Mouse (Mus musculus) adrenal gland, adult 8-10 months (tissue): ENCODE data around the gene Hand2. TPM values are rescaled to one million over a fixed set of nuclear protein-coding genes. Genes with fewer than 3 reads are reported as not detected.

Source experiments
- DNase-seq: peaks from one replicate; pipeline ENCODE4 v3.0.0; 2022
- total RNA-seq, 4 experiments: library from RNA; stranded (reverse); gene quantifications; 2 replicates each; pipeline ENCODE4 v1.2.4; 2022

The Hand2 gene
- total RNA-seq, 4 experiments from 2014 or later: 41.8 to 70.8 (median 51.0) TPM

GRCm38 (mm10) chr8:57342386-57343090 is 21.8 kb downstream of the Hand2 start:
- DNase-seq: no peak

GRCm38 (mm10) chr8:57343731-57344315 is 23.0 kb downstream of the Hand2 start:
- DNase-seq: no peak

- no peak for DNase-seq
These were observed 24.4 kb downstream of the Hand2 start for GRCm38 (mm10) chr8:57344956-57345870.

GRCm38 (mm10) chr8:57346371-57346770 is 25.6 kb downstream of the Hand2 start:
- no peak for DNase-seq

GRCm38 (mm10) chr8:57347141-57347540 is 26.4 kb downstream of the Hand2 start:
- no peak for DNase-seq

- DNase-seq: no peak
These were observed 27.5 kb downstream of the Hand2 start for GRCm38 (mm10) chr8:57348251-57348650.

GRCm38 (mm10) chr8:57348866-57349520 is 28.2 kb downstream of the Hand2 start:
- no peak for DNase-seq

- no peak for DNase-seq
These were observed 31.1 kb downstream of the Hand2 start for GRCm38 (mm10) chr8:57351861-57352260.

GRCm38 (mm10) chr8:57353346-57354305 is 32.8 kb downstream of the Hand2 start:
- no peak for DNase-seq

- DNase-seq: no peak
These were observed 34.1 kb downstream of the Hand2 start for GRCm38 (mm10) chr8:57354876-57355275.

- DNase-seq: no peak
These were observed 35.9 kb downstream of the Hand2 start for GRCm38 (mm10) chr8:57356529-57357325.

GRCm38 (mm10) chr8:57360493-57360892 is 39.7 kb downstream of the Hand2 start:
- no peak for DNase-seq

GRCm38 (mm10) chr8:57361003-57361805 is 40.4 kb downstream of the Hand2 start:
- DNase-seq: no peak

- peak; percentile 64 for DNase-seq
These were observed 42.1 kb downstream of the Hand2 start for GRCm38 (mm10) chr8:57362881-57363280.

GRCm38 (mm10) chr8:57374044-57374443 is 53.3 kb downstream of the Hand2 start:
- no peak for DNase-seq
